Mouse (Mus musculus): ENCODE measurements around the gene Sdk1.

- no peak for TF ChIP-seq GATA1 (IDR thresholded peaks at IDR 0.05; ENCODE audit: borderline replicate concordance, low read length)
- no peak for TF ChIP-seq FLI1 (IDR thresholded peaks at IDR 0.05; ENCODE audit: low read length)
These were observed 709.5 kb downstream of the Sdk1 start for GRCm38 (mm10) chr5:141950791-141951190.

Data from megakaryocyte, embryonic 14.5 days (primary cell).